Mouse (Mus musculus) CD4-positive, CD25-positive, alpha-beta regulatory T cell, adult 2 months (primary cell): ENCODE results near the gene Adcy10.

Source experiments
- DNase-seq: peaks from one replicate; pipeline ENCODE4 v3.0.0-alpha.2; 2012; ENCODE audit warnings: low read depth, low spot score

Adcy10 gene

DNA sequence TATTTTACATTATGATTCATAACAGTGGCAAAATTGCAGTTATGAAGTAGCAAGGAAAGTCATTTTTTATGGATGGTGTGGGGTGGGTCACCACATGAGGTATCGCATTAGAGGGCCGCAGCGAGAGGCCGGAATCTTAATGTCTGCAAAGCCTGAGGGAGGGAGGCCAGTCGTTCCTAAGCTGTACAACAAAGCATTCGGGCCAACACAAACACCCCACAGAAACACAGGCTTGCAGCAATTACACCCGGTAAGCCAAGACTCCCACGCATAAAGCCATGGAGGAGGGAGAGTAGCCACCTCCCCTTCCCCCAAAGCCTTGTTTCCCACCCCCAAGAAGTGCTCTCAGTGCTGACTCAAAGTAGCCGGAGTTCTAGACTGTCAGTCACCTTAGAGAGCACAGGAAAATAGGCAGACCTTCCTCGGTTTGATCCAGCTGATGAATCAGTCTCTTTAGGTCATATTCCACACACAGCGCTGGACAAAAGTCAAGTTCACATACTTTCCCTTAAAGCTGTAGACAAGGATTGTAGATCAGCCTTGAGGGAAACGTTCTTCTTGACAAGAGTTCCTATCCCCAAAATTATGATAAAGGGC is 51.2 kb downstream of the Adcy10 start:
- no peak for DNase-seq

DNA sequence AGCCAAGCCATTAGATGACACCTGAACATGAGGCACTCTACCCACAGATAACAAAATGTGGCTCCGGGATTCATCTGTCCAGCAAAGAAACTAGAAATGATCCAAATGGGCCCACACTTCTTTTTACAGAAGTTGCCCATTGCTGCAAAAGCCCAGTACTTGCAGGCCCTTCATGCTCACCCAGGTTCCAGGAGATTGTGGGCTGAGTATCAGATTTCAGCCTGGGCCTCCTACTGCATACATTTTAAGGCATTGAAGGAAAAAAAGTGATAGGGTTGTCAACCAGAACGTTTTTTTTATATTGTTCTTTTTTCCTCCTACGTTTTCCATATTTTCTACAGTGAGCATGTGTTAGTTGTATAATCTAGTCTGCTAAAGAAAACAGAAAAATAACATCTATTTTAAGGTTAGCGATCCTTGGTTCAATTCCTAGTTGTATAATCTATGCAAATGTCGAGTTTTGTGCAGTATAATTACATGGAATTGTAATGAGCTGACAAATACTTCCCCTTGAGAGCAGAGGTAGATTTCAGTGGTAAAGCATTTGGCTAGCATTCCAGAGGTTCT is 52.3 kb downstream of the Adcy10 start:
- no peak for DNase-seq

DNA sequence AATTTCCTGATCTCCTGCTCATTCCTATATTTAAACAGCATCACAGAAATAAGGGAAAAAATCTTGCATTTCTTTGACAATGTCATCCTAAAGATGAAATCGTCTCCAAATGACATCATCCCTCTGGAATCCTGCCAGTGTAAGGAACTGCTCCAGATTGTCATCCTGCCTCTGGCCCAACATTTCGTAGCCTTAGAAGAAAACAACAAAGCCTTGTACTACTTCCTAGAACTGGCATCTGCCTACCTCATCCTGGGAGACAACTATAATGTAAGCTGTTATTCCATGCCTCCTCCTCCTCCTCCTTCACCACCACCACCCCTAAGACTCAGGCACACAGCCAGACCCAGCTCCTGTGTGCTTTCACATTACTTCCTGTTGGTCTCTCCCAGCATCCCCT is 71.7 kb downstream of the Adcy10 start:
- DNase-seq, result no peak

DNA sequence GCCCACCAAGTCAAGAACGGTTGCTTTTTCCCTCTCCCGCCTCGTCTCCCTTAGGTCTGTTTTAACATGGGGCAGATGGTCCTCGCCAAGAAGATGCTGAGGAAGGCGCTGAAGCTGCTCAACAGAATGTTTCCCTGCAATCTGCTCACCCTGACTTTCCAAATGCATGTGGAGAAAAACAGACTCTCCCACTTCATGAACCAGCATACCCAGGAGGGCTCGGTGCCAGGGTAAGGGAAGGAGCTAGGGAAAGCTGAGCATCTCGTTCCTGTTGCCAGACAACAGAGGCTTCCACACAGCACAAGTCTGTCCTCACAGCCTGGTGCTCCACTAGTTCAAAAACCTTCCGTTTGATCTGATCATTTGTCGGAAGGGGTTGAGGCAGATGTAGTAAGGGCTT is 74.1 kb downstream of the Adcy10 start:
- no peak for DNase-seq

DNA sequence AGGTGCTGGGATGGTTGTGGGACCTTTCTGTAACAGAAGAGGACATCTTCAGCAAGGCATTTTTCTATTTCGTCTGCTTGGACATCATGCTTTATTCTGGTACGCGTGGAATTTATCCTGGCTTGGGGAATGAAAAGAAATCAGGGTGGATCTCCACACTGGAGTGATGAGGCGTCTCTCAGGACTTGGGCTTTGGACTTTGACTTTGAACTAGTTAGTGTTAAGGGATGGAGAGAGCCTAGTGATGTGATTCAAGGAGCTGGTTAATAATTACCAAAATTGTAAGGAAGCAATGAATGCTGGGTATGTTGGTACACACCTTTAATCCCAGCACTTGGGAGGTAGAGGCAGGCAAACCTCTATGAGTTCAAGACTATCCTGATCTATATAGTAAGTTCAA is 80.3 kb downstream of the Adcy10 start:
- DNase-seq, result no peak

DNA sequence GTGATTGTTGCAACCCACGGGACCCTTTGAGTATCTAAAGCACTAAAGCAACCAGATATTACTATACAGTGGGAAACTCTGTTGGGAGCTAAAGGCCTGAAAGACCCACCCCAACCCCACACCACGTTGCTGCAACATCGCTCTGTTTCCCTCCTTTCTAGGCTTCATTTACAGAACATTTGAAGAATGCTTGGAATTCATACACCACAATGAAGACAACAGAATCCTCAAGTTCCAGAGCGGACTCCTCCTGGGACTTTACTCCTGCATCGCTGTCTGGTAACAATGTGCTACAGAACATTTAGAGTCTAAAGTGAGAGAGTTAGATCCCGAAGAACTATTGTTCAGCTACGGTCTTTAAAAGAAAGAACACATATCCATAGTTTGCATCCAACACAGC is 82.5 kb downstream of the Adcy10 start:
- no peak for DNase-seq

DNA sequence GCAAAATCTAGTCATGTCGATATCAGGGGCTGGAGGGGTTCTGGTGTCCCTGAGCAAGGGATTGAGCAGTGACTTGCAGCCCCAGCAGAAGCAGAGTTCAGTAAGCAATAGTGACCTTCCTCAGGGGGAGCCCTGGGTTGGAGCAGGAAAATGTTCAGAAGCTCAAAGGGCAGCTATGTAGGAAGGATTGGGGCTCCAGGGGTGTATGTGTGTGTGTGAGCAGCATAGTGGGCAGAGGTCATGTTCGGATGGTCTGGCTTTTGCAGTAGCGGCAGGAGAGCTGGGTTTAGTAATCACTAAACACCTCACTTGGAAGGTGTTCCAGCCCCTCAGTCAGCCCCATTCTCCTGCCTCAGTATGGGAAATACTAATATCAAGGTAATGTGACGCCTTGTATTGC is 91.0 kb downstream of the Adcy10 start:
- no peak for DNase-seq

DNA sequence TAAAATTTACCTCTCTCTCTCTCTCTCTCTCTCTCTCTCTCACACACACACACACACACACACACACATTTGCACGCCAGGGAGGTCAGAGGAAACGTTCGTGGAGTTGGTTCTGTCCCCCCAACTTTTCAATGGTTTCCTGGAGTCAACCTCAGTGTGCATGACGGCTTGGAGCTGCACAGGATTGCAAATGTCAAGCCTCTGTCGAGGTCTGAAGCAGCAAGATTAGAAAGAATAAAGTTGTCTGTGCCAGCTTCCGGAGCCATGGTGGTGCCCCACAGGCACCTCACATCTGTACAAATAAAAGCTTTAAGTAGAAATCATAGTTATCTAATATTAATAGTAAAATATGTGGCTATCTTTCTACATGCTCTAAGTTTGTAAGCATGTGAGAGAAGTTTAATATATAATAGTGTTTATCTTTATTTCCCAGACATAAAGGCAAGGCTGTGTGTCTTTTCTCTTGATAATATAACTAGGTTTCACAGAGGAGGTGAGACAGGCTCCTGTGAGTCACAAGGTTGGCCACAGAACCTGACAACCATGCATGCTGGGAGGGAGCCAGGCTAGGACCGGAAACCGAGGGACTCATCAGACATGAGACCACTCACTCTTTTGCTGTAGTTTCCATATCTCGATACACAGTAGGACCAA is 91.6 kb downstream of the Adcy10 start:
- no peak for DNase-seq

DNA sequence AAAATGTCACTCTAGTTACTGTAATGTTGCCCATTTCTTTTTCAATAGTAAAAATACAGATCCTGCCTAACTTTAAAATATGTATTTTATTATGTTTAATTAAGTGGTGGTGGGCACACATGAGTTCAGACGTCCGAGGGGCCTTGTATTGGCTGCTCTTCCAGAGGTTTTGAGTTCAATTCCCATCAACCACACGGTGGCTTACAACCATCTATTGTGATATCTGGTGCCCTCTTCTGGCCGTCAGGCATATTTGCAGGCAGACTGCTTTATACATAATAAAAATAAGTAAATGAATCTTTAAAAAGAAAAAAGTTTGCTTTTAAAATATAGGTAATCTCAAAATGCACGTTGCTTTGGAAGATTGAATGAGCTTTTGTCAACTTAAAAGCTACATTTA is 94.3 kb downstream of the Adcy10 start:
- peak; percentile 68 for DNase-seq

DNA sequence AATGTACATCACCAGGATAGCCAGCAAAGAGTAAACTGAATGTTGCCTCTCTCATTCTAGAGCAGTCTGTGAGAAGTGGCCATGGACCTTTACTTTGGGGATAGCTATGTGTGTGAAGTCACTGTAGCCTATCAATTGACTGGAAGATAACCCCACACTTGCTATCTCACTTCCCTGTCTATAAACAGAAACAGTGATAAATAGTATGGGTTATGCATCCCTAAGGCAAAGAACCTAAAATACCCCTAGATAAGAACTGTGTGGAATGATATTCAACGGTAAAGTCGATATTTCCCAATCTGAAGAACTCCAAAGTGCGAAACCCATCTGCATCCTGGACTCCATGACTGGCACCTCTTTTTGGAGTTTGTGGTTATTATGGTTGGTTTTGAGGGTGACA is 96.3 kb downstream of the Adcy10 start:
- no peak for DNase-seq

DNA sequence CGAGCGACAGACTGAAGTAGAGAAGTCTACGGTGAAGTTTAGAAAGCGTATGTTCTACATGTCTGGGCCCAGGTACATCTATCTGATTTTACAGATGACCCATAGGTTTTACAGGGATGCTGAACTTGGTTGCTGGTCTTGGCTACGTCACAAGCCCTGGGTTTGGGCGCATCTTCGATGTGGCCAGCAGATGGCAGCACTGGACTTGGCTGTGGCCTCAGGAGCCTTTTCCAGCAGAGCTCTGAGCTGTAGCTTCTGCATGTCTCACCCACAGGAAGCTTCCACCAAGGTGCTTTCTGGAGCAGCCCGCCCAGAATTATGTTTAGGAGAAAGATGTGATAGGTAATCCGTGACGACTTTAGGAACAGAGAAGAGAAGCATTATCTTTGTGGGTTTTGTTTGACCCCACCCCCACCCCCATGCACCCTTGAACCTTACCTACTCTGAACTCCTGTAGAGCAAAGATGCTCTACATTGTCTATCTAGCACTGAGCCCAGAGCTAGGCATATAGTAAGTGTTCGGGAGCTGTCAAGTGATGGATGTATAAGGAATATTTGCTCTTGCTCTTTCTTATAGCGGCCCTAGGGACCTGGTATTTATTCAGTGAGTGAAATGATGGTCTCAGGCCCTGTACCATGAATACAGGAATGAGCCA is 98.7 kb downstream of the Adcy10 start:
- DNase-seq, result peak; percentile 92

DNA sequence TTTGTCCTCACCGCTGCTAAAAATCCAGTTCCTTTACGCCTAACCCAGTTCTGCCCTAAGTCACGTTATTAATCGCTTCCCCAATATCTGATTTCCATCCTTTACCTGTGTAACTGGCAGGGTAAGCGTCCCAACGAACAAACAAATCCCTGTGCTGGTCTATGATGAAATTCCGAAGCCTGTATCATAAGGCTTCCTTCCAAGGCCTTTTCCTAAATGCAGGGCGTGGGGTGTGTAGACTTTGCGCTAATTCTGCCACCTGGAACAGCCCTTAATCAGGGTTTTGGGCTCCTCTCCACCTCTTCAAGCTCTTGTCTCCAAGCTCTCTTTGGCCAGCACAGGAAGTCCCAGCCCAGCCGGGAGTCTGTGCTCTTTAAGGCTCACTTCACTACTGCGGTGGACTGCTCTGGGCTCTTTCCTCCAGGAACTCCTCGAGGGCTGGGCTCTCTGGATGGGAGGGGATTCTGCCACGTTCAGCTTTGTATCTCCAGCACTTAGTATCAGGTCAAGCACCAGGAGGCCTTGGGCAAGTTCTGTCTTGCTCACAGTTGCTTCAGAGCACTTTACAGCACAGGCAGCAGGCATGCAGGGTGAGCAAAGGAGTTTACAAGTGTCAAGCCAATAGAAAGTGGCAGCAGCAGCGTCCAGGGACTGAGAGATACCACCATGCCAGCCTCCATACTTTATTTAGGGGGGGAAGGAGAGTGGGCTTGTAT is 100.6 kb downstream of the Adcy10 start:
- no peak for DNase-seq

DNA sequence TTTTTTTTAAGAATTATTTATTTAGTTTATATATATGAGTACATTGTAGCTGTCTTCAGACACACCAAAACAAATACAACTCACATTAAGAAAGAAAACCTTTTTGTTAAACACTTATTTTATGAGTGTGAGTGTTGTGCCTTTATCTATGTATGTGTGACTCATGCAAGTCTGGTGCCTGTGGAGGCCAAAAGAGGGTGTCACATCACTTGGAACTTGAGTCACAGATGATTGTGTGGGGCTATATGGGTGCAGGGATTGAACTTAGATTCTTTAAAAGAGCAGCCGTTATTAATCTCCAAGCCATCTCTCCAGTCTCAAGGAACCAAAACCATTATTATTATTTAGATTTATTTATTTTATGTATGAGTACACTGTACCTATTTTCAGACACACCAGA is 101.4 kb downstream of the Adcy10 start:
- no peak for DNase-seq

DNA sequence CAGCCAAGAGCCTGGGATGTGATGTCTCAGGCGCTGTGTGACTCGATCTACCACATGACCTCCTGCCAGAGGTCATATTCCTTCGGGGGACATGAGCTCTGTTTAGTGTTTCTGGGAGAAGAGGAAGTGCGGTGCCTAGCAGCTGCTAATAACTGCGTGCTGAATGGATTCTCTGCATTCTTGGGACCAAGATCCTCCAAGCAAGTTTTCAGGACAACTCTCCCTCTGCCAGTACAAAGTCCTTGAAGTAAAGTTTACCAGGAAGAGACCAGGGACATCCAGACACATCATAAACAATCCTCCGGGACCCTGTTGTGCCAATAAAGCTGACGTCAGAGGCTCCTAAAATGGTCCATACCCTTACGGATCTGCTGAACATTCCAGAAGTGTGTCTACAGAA is 102.9 kb downstream of the Adcy10 start:
- DNase-seq, result no peak

DNA sequence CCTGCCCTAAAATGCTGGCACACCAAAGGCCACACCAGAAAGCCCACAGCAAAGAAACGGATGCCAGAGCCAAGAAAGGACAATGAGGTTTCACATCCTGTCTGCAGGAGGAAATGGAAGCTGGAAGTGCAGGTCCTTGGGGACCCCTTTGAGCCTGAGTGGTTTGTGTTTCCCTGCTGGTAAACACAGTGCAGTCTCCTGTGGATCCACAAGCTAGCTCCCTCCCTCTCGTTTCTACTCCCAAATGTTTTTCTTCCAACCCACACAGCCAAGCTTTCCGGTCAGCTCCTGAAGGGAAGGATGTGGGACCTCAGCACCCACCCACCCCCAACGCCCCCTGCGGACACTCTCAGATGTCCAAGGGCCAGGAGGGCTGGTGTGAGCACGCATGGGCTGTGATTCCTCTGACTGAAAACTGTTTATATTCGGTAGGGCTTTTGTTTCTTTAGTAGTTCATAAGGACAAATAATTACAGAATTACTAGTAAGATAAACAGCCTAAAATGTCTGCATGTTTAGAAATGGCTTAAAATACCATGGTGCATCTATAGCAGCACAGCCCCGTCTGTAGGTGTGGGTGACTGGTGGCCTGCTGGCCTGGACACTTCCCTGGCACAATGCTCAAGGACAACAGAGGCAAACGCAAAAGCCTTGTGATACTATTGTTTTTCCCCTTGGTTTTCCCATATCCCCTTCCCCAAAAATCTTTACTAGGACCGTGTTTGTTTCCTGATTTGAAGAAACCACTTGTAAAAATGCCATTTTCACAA is 104.5 kb downstream of the Adcy10 start:
- DNase-seq, result no peak

DNA sequence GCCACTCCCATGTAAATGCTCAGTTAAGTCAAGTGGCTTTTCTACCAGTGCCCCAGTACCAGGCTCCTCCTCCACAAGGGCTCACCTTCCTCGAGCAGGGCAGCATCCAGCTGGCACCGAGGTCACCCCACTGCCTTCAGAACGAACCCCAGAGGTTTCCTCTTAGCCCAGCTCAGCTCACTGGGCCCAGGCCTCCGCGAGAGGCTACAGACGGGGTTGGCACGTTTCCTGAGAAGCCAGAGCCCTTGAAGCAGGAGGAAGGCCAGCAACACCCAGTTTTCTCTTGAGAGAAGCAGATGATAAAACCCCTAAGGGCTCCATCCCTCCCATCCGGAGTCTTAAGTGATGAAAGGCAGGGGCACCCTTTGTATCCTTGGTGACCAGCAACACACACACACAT is 105.8 kb downstream of the Adcy10 start:
- DNase-seq, result no peak

DNA sequence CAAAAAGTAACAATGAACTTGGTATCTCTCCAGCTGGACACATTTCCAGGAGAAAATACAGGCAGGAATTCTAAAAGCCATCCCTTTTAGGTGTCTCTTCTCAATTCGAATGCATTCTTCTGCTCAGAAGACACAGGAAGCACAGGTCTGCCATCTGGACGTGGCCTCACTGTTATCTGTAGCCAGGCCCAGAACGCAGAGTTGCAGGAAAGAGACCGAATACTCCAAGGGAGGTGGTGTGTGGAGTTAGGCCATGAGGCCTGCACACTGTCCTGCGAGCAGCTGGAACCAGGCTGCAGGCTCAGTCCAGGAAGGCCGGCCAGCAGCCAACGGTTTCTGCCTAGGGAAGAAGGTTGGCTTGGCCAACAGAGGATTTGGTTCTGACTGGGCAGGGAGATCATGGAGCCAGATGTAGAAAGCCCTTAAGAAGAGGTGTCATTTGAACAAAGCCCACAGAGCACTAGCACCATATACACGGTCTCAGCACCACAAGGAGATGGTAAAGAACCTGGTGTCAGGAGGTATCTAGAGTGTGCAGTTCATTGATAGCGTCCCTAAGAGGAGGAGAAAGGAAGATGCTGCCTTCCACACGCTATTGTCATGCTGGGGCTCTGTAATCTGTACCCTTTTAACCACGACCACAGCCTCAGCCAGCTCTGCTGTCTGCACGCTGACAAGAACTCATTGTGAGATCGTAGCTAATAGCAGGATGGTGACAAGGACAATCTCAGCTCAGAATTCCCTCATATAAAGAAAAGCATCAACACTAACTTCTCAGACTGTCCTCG is 107.5 kb downstream of the Adcy10 start:
- DNase-seq, result no peak

DNA sequence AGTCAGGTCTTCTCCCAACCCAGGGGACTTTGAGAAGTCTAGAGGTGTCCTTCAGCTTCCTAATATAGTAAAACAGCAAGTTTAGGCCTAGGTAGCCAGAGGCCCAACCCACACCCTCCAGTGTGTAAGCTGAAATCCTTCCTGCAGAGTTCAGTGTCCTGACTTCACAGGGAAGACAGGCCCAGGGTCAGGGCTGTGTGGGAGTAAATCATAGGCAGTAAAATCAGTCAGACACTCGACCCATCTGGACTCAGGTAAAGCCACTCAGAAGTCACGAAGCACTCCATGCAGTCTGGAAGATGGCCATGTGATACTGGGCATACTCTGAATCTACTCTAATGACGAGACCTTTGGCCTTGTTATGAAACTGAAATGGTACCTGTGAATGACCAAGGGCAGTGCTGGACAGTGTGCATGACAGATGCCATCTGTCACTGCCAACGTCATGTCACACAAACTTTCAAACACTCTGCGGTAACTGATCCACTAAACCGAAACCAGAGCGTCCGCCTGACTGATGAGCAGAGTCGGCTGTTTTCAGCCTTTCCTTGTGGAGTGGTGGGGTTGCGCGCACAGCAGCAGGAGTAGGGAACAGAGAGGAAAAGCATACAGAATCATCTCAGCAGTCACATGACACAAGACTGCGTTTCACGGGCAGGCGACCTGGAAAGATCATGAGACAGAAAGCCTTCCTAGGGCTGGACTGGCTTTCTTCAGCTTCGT is 109.9 kb downstream of the Adcy10 start:
- no peak for DNase-seq

DNA sequence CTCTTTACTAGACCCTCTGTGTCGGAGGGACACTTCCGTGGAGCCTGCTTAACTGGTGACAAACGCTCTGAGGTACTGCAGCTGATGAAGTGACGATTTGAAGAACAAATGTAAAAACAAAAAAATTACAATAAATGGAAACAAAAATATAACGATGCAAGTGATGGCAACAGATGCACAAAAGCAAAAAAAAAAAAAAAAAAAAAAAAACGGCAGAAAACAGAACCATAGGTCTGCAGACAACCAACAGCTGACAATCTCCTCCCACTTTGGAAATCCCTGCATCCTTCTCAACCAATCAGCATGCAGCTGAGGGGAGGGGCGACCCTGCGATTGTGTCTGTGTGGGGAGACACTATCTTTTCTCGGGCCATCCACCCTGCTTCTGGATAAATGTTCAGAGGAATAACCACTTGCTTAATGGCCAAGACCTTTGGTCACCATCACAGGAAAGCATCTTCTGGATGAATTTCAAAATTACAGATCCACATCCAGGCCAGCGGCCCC is 116.8 kb downstream of the Adcy10 start:
- DNase-seq, result no peak

DNA sequence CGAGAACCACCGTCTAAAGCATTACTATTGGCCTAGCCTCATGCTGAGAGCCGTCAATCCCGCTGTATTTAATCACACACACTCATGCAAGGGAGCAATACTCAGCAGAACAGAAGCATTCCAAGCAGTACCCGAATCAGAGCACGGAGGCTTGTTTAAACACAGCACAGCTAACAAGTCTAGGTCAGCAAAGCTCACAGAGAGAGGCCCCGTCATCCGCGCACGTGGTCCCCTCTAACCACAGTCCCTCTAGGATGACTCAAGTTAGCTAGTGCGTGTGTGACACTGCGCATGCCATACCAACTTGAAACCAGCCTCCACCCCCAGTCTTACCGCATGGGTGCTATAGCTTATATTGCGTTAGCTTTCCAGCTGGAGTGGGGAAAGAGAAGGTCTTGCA is 118.2 kb downstream of the Adcy10 start:
- peak; percentile 14 for DNase-seq
